Mouse (Mus musculus): ENCODE results near the gene Dock3.
A peak's percentile ranks its signal among the peaks of the same experiment; 100 is the strongest.

The Dock3 gene

DNA sequence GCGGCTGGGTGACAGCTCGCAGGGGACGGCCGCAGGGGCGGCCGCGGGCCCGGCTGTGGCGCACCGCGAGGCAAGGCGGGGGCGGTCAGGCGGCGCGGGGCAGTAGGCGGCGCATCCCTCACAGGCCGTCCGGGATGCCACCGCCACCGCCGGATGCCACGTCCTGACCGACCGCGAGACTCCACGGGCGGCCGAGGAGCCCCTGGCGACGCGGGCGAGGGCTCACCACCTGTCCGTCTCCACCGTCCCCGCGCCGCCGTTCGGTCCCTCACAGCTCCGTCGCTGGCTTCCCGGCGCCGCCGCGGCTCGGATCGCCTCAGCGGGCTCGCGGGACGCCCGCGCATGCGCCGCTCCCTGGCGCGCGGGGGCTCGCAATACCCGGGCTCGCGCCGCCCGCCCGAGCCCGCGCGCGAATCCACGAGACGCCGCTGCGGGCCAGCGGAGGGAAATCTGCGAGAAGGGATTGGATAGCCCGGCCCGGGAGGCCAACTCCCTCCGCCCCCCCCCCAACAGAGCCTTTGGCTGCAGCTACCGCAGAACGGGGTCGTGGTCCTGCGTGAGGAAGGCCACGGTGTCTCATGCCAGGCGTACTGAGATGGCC is at the start of gene Dock3:
TSS of gene Dock3 (minus strand) at position 371 of the 601 bp plus-strand sequence.
- peak; percentile 86 to 92 for DNase-seq

DNA sequence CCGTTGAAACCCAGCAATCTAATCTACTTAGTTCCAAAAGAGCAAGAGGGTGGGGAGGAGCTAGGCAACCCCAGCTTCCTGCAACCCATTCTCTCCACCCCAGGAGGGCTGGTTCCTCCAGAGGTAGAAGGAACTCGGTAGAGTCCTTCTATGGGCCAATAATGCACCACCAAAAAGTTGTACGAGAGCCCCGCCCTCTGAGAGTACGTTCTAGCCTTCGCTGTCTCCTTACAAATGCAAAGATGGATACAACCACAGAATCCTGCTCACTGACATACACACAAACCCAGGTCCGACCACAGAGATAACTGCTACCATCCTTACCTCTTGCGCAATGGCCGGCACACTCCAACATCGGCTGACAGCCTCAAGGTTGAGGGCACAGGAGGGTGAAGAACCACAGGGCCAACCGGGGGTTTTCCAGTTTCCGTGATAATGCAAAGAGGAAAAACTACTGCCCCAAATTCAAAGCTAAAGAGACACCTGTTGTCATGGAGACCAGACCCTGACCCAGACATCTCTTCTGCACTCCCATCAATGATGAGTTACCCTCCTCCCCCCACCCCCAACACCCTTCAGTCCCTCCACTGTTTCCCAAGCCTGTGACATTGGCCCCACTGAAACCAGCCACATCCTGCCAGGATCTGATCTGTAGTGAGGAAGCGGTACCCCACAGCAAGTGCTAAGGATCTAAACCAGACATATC is 48.8 kb upstream of the Dock3 start:
- DNase-seq: no peak

GRCm38 (mm10) chr9:107279378-107280321 is 47.9 kb upstream of the Dock3 start:
- no peak for DNase-seq

- DNase-seq: peak; percentile 79 to 83
Measured at GRCm38 (mm10) chr9:107278527-107279377, 47.0 kb upstream of the Dock3 start.

DNA sequence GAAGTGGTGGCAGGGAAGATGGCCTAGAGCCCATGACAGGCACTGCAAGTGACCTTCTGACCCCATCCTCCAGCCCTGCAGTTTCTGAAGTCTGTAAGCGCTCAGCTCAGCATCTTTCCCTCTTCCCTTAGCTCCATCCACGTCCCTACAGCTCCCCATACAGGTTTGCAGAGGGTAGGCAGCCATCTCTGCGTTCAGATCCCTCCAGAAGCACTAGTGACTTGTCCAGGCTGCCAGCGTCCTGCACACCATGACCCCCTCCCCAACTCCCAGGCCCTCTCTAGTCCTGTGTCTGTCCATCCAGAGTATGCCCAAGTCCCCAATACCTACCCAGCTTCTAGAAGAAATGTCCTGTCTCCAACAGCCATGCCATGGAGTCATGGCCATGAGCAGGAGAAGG is 46.4 kb upstream of the Dock3 start:
- DNase-seq: peak; percentile 56 to 60

DNA sequence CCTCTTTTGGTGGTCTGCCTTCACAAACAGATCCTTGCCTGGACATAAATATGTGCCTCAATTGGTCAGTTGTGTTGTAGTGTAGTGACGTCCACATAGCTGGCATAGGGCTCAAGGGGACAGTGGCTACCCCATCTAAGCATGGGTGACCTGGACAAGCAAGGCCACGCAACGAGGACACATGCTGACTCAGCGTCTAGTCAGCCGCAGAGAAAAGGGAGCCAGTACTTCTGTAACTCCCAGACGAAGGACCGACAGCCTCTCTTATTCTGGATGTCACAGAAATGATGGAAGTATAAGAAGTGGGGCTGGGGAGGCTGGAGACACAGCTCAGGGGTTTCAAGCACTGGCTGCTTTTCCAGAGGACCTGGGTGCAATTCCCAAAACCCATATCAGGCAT is 45.9 kb upstream of the Dock3 start:
- no peak for DNase-seq

DNA sequence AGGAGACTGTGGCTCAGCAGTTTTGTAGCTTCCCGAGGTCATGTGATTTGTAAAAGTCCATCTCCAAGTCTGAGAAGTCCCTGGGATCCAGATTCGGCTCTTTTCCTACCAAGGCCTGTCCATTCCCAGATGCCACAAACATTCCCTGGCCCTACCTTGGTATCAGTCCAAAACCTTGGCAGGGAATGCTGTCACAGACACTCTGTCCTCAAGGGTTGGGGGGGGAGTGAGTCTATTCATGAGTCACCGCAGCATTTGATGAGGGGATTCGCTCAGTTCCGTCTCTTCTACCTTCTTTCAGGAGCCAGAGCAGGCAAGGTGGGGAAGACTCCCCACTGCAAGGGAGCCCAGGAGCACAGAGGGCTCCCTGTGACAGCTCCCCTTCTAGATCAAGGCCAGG is 44.0 kb upstream of the Dock3 start:
- DNase-seq: peak in 1 of 2 experiments; percentile 52

DNA sequence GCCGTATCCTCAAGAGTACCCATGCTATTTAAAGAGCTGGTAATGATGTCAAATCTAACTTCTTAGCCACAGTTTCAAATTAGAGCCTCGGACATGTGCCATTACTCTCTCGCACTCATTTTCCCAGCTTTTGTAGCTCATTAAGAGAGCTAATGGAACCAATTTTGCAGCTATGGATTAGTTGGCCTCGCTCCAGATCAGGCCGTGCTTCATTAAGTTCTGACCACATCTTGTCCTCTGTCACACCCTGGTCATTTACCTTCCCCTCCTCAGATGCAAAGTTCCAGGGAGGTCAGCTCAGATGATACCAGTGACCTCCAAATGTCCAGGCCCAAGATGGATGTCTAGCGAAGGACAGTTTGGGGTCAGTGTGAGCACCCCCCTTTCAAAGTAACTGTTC is 43.0 kb upstream of the Dock3 start:
- no peak for DNase-seq

DNA sequence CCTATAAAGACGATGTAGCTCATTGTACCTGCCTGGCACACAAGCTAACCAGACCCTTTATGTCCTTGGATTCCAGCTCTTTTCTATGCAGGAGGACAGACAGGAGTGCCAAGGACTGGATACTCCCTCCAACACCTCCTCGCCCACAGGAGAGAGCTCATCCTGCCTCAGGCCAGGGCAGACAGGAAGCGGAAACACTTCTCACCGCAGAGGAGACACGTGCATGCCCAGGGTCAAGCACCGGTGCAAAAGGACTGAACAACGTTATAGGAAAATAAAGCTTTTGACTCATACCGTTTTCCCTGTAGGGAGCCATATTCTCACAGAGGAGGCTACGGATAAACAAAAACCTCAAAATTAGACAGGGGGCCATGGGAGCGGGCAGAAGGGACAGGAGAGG is 41.5 kb upstream of the Dock3 start:
- DNase-seq: no peak

DNA sequence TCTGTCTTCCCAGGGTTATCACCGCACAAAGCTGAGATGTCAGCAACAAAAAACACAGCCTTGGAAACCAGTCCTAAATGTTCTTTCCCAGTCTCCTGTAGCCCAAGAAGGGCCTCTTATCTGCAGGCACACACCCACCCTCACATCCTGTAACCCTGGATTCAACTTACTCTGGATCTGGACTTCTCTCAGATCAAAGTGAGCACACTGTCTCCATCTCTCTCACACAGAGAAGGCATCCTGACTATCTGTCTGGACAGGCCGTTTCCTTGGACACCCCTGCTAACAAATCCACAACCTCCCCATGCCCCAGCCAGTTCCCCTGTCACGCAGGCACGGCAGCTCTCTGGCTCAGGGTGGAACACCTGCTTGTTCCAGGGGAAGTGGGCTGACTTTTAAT is 40.6 kb upstream of the Dock3 start:
- DNase-seq: no peak

DNA sequence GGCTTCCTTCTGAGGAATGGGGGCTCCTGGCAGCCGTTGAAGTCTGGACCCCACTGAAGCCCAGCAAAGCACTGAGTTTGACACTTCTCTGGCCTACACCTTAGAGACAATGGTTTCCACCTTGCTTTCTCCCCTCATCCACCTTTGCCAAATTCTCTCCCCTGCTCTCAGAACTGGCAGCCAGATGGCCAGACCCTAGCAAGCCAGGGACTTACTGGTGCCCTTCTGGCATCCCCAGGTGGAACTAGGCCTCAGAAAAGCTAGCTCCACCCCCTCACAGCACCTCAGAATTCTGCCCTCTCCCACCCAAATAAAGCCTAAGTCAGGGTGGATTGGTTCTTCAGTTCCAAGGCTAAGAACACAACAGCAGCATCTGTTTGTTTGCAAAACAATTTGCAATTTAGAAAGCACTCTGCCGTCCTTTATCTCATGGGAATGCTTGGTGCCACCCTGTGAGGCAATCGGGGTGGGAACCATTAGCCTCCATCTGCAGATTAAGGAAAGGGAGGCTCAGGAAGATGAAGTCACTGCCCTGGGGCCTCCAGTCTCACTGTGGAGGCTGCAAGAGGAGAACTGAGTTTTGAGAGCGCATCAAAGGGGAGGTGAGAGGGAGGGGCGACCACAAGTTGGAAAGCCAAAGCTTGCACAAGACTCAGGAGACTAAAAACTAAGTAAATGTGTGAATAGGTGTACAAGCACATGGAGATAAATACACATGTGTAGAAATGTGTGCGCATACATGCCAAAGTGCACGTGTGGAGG is 39.6 kb upstream of the Dock3 start:
- DNase-seq: no peak

DNA sequence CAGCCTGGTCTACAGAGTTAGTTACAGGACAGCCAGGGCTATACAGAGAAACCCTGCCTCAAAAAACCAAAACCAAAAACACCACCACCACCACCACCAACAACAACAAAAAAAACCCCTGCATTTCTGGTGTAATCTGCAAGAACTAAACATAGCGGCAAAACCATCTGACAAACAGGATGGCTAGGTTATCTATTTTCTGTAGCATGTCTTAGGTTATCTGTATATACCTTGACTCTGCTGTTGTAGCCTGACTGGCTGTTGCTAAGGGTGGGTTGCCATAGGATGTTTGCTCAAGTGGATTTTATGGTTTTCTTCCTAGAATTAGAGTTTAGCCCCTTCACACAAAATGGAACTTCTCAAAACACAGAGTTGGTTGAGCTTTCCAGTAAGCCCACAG is 38.1 kb upstream of the Dock3 start:
- DNase-seq: no peak

DNA sequence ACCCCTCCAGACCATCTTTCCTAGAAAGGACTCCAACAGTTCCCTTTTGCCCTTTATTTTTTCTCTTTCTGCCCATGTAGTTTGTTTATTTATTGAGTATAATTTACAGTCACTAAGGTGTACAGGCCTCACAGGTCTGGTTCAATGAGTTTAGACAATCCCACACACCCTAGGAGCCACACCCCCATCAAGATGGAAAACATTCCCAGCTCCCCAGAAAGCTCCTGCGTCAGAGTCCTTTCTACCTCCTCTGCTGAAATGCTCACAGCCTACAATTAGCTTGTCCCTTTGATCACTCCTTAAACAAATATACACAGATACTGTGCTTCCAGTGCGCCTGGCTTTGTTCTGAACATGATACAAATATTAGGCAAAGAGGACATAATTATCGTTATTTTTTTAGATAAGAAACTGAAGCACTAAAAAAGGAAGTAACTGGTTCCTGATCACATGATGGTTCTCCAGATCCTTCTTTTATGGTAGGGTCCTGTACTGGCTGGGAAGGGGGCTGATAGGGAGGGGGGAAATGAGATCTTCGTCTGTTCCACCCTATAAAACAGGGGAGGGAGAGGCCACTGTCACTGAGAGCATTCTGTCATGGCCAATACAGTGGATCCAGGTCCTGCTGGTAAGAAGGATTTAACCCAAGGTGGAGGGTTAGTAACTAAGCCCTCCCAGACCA is 36.2 kb upstream of the Dock3 start:
- DNase-seq: no peak

GRCm38 (mm10) chr9:107267028-107267427 is 35.3 kb upstream of the Dock3 start:
- DNase-seq: no peak

GRCm38 (mm10) chr9:107264731-107265130 is 33.0 kb upstream of the Dock3 start:
- DNase-seq: no peak

GRCm38 (mm10) chr9:107263912-107264311 is 32.2 kb upstream of the Dock3 start:
- DNase-seq: no peak

GRCm38 (mm10) chr9:107262375-107262774 is 30.7 kb upstream of the Dock3 start:
- no peak for DNase-seq

GRCm38 (mm10) chr9:107261792-107262191 is 30.1 kb upstream of the Dock3 start:
- no peak for DNase-seq

DNA sequence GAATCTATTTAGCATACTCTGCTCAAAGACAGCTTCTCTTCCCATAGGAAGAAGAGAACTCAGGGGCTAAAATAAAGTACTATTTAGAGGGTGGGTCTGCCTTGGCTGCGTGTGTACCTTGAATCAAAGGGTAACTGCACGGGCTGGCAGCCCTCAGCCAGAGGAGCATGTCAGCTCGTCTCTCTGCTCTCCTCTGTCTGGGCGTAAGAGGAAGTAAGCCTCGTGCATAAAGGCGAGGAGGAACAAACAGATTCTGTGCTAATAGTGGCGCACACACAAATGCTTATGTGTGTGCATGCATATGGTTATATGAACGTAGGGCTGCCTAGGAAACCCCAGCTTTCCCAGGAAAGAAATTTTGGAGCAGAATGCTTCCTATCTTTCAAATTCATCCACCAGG is 29.1 kb upstream of the Dock3 start:
- DNase-seq: no peak

- DNase-seq: peak; percentile 53 to 65
Measured at GRCm38 (mm10) chr9:107260429-107260828, 28.7 kb upstream of the Dock3 start.

- DNase-seq: no peak
Measured at GRCm38 (mm10) chr9:107259571-107259970, 27.9 kb upstream of the Dock3 start.
